In the genomic region with DNA sequence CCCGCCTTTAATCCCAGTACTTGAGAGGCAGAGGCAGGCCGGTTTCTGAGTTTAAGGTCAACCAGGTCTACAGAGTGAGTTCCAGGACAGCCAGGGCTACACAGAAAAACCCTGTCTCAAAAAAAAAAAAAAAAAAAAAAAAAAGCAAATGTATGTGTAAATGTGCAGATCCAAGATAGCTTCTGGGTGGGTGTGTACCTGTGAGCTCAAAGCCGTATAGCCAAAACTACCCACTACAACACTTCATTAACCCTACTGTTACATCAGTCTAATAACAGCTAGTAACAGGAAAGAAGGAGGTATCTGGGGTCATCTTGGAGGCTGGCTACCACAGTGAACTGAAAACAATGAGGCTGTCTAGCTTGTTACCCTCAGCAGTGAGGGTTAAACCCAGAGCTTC, we compare ENCODE assay signal across 22 mouse cellular contexts. TPM values are rescaled to one million over a fixed set of nuclear protein-coding genes. Genes with fewer than 3 reads are reported as not detected.
DNase-seq lines count a peak whose midpoint lies in the region; ATAC-seq lines count a peak whose summit lies in the region.
"Had no signal": no experiment of that assay in that cellular context is flagged by ENCODE, and none has a peak within 500 bp of the region (broad histone marks: within the 10 kb centered on the region; RNA-seq: fewer than 3 reads in every experiment).

No protein-coding gene starts in this region.

- peak overlapping the region; percentile 50 for H3K4me2 ChIP-seq in liver, embryonic 16.5 days (ENCODE audit: low read depth, low read length)
- H3K4me2 ChIP-seq: forebrain, embryonic 13.5 days; hindbrain, embryonic 15.5 days; intestine, embryonic 15.5 days; limb, embryonic 13.5 days; lung, embryonic 14.5 days; neural tube, embryonic 15.5 days had no signal

- H3K9ac ChIP-seq in liver, embryonic 16.5 days (ENCODE audit: low read depth, low read length), result peak overlapping the region; percentile 35
- H3K9ac ChIP-seq: forebrain, embryonic 13.5 days; hindbrain, embryonic 15.5 days; intestine, embryonic 15.5 days; limb, embryonic 13.5 days; lung, embryonic 14.5 days; neural tube, embryonic 15.5 days had no signal

- ATAC-seq in liver, embryonic 16.5 days (ENCODE audit: low read depth), result peak; percentile 56
- ATAC-seq: forebrain, embryonic 13.5 days; intestine, embryonic 15.5 days had no signal

- H3K9me3 ChIP-seq in heart, embryonic 10.5 days, result no peaks in the 10 kb centered on the region
- no peaks in the 10 kb centered on the region for H3K9me3 ChIP-seq in liver, embryonic 16.5 days (replicated peaks; ENCODE audit: control insufficient read depth, low read length)
- H3K9me3 ChIP-seq: embryonic facial prominence, embryonic 10.5 days; forebrain, embryonic 13.5 days; hindbrain, embryonic 15.5 days; intestine, embryonic 15.5 days; limb, embryonic 13.5 days; neural tube, embryonic 15.5 days had no signal

- no peaks in the 10 kb centered on the region for H3K27me3 ChIP-seq in heart, embryonic 10.5 days (ENCODE audit: insufficient read depth, poor library complexity, severe bottlenecking)
- H3K27me3 ChIP-seq in liver, embryonic 16.5 days (ENCODE audit: control insufficient read depth, insufficient read depth, low read depth, low read length), result no peaks in the 10 kb centered on the region
- H3K27me3 ChIP-seq: forebrain, embryonic 13.5 days; hindbrain, embryonic 15.5 days; intestine, embryonic 15.5 days; limb, embryonic 13.5 days; neural tube, embryonic 15.5 days had no signal

- no peak overlapping the region for H3K4me3 ChIP-seq in heart, embryonic 10.5 days
- peak overlapping the region; percentile 7; the same call in 1 of the 2 replicates for H3K4me3 ChIP-seq in liver, embryonic 16.5 days (ENCODE audit: low read depth, low read length)
- H3K4me3 ChIP-seq: embryonic facial prominence, embryonic 10.5 days; forebrain, embryonic 13.5 days; hindbrain, embryonic 15.5 days; intestine, embryonic 15.5 days; limb, embryonic 13.5 days; neural tube, embryonic 15.5 days had no signal

- WGBS in heart, embryonic 10.5 days, result 82% methylated on average over 3 of the region's 3 CpGs
- 44% methylated on average over 3 of the region's 3 CpGs for WGBS in liver, embryonic 16.5 days (ENCODE audit: insufficient replicate concordance)

- no peaks in the 10 kb centered on the region for H3K36me3 ChIP-seq in heart, embryonic 10.5 days
- H3K36me3 ChIP-seq in liver, embryonic 16.5 days (ENCODE audit: control insufficient read depth, insufficient read depth), result no peaks in the 10 kb centered on the region
- H3K36me3 ChIP-seq: embryonic facial prominence, embryonic 10.5 days; hindbrain, embryonic 15.5 days; intestine, embryonic 15.5 days; limb, embryonic 13.5 days; neural tube, embryonic 15.5 days had no signal

- peaks cover 15% of the 10 kb centered on the region for H3K4me1 ChIP-seq in heart, embryonic 10.5 days
- H3K4me1 ChIP-seq in liver, embryonic 16.5 days (ENCODE audit: control insufficient read depth, low read depth, low read length), result peaks cover 65% of the 10 kb centered on the region

- peak; percentile 69 for DNase-seq in heart, embryonic 10.5 days (ENCODE audit: low spot score)
- DNase-seq in heart, adult 11 months, result no peak
- DNase-seq in c-Kit-positive CD71-positive TER-119-negative erythroid progenitor cells, embryonic 14.5 days (ENCODE audit: low read depth), result peak; percentile 67
- DNase-seq in liver, result peak; percentile 34
- no peak for DNase-seq in adrenal gland, adult 8-10 months
- no peak for DNase-seq in cerebellum, adult 11-12 months
- DNase-seq in testis, postnatal 10 days (ENCODE audit: low spot score), result no peak
- DNase-seq: cerebellum, adult 9-10 months; heart, postnatal 4 days; kidney, postnatal 36 days; right cerebral cortex, adult 18-20 months; thymus, postnatal 36 days had no signal

- no peak overlapping the region for H3K27ac ChIP-seq in heart, embryonic 10.5 days
- peak overlapping the region; percentile 98 for H3K27ac ChIP-seq in liver, embryonic 16.5 days (ENCODE audit: low read length)
- H3K27ac ChIP-seq: embryonic facial prominence, embryonic 10.5 days; forebrain, embryonic 13.5 days; hindbrain, embryonic 15.5 days; intestine, embryonic 15.5 days; limb, embryonic 13.5 days; neural tube, embryonic 15.5 days had no signal

RNA-seq across cellular contexts. Expression of gene Nudt19, which starts 3.7 kb away (rescaled TPM):
- 76.7 and 99.6 TPM in 2 replicates for polyA plus RNA-seq in heart, embryonic 10.5 days (2016; fragmentation: Nextera tagmentation; extraction: Ambion mirVana)
- 50.7 and 54.6 TPM in 2 replicates for polyA plus RNA-seq in liver, embryonic 16.5 days (2015; fragmentation: Nextera tagmentation; extraction: Ambion mirVana)
- total RNA-seq in adrenal gland, adult 8-10 months (2022), result 10 to 100 TPM; 44.2 to 54.7 (median 49.3) TPM

RNA-seq across cellular contexts. Expression of gene Tdrd12, which starts 22.3 kb away (rescaled TPM):
- 0.18 and 0.20 TPM in 2 replicates for polyA plus RNA-seq in heart, embryonic 10.5 days (2016; fragmentation: Nextera tagmentation; extraction: Ambion mirVana)
- polyA plus RNA-seq in liver, embryonic 16.5 days (2015; fragmentation: Nextera tagmentation; extraction: Ambion mirVana), result 0.04 and 0.12 TPM in 2 replicates
- under 1 TPM in 2 of 4 experiments, not detected in 2; 0.16 to 0.63 TPM for total RNA-seq in adrenal gland, adult 8-10 months (2022)
- total RNA-seq: gastrocnemius, adult 18-20 months; gastrocnemius, postnatal 4 days had no signal

RNA-seq across cellular contexts. Expression of gene Rgs9bp, which starts 25.5 kb away (rescaled TPM):
- polyA plus RNA-seq in heart, embryonic 10.5 days (2016; fragmentation: Nextera tagmentation; extraction: Ambion mirVana), result 0.90 and 1.4 TPM in 2 replicates
- polyA plus RNA-seq in liver, embryonic 16.5 days (2015; fragmentation: Nextera tagmentation; extraction: Ambion mirVana), result 0.04 and 0.06 TPM in 2 replicates
- under 1 TPM; 0.11 to 0.24 (median 0.18) TPM for total RNA-seq in adrenal gland, adult 8-10 months (2022)

RNA-seq across cellular contexts. Expression of gene Ankrd27, which starts 26.2 kb away (rescaled TPM):
- polyA plus RNA-seq in heart, embryonic 10.5 days (2016; fragmentation: Nextera tagmentation; extraction: Ambion mirVana), result 28.3 and 33.0 TPM in 2 replicates
- polyA plus RNA-seq in liver, embryonic 16.5 days (2015; fragmentation: Nextera tagmentation; extraction: Ambion mirVana), result 23.3 and 23.9 TPM in 2 replicates
- 10 to 100 TPM; 26.0 to 39.4 (median 30.5) TPM for total RNA-seq in adrenal gland, adult 8-10 months (2022)

Comparison
In these comparisons a context has a peak if more than half of its experiments do, and no peak if none do; other contexts are left out.
1. DNase-seq: peak in heart, embryonic 10.5 days (single experiment), c-Kit-positive CD71-positive TER-119-negative erythroid progenitor cells, embryonic 14.5 days (single experiment) and liver (single experiment); none in heart, adult 11 months (single experiment), adrenal gland, adult 8-10 months (single experiment), cerebellum, adult 11-12 months (single experiment) and testis, postnatal 10 days (single experiment).